Mouse (Mus musculus): ENCODE results near the gene Erf.

DNA sequence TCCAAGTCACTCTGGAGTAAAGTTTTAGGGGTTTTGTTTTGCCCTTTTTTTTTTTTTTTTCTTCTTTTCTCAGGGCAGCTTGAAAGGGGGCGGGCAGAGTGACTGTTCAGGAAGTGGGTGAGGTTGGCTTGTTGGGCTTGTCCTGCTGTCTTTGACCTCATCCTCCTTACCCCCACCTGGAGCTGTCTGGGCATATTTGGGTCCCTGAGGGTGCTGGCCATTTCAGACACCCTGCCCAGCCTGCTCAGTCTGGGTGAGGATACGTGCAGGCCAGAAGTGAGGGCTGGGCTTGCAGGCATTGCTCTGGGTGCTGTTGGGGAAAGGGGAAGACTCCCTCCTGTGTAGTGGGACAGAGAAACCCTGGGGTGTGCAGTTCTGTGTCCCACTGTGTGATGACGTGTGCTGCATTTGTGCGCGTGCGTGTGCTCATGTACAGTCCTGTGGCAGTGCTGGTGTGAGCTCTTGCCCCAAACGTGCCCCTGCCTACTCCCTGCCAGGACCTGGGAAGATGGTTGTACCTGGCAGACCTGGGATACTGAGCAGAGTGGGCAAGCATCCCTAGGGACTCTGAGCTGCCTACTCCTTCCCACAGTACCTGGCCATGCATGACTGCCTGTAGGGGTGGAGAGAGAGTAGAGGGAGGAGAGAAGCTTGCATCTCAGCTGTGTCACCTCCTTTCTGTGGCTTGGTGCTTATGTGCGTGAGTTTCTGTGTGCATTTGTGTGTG lies 19.1 kb upstream of the Erf start:
- no peak for TF ChIP-seq GATA1 (IDR thresholded peaks at IDR 0.05; ENCODE audit: borderline replicate concordance, low read length)
- TF ChIP-seq FLI1 (IDR thresholded peaks at IDR 0.05; ENCODE audit: low read length) = no peak

All from megakaryocyte, embryonic 14.5 days (primary cell).